Mouse (Mus musculus) embryonic facial prominence, embryonic 11.5 days (tissue): ENCODE data around the gene Fat4. TPM values are rescaled to one million over a fixed set of nuclear protein-coding genes. Genes with fewer than 3 reads are reported as not detected.

ENCODE experiments used
- ATAC-seq: fragments of 200-750 bp; cut with Nextera tagmentation; replicated peaks from 2 replicates; pipeline ENCODE4 v1.8.0; 2017; ENCODE audit warnings: low read depth; ENCODE audit not compliant: insufficient number of reproducible peaks, low FRiP score, low TSS enrichment
- DNase-seq: peaks from one replicate; pipeline ENCODE4 v3.0.0-alpha.2; 2015; ENCODE audit warnings: low spot score
- H3K27ac ChIP-seq: fragments of 300-500 bp; sonication (generic); replicated peaks from 2 replicates; pipeline ENCODE4 v1.5.1; 2014; ENCODE audit warnings: mild to moderate bottlenecking, low read depth, low read length, control low read depth
- H3K27me3 ChIP-seq: fragments of 300-500 bp; sonication (generic); 2 replicates; pipeline ENCODE4 v1.6.1; 2014; ENCODE audit warnings: mild to moderate bottlenecking, low read length, moderate library complexity, mixed read lengths; ENCODE audit not compliant: control insufficient read depth, insufficient read depth
- H3K36me3 ChIP-seq: fragments of 300-500 bp; sonication (generic); replicated peaks from 2 replicates; pipeline ENCODE4 v1.6.1; 2014; ENCODE audit warnings: low read depth, mild to moderate bottlenecking, low read length, moderate library complexity, mixed read lengths; ENCODE audit not compliant: control insufficient read depth, insufficient read depth
- H3K4me1 ChIP-seq: fragments of 300-500 bp; sonication (generic); 2 replicates; pipeline ENCODE4 v1.6.1; 2014; ENCODE audit warnings: low read length, mixed read lengths; ENCODE audit not compliant: control insufficient read depth, insufficient read depth
- H3K4me2 ChIP-seq: fragments of 300-500 bp; sonication (generic); 2 replicates; pipeline ENCODE4 v1.6.1; 2014; ENCODE audit warnings: low read depth, mild to moderate bottlenecking, control low read depth, low read length, moderate library complexity
- H3K4me3 ChIP-seq: fragments of 300-500 bp; sonication (generic); 2 replicates; pipeline ENCODE4 v1.5.1; 2014; ENCODE audit warnings: low read depth, low read length, control low read depth
- H3K9ac ChIP-seq: fragments of 300-500 bp; sonication (generic); replicated peaks from 2 replicates; pipeline ENCODE4 v1.6.1; 2014; ENCODE audit warnings: mild to moderate bottlenecking, control low read depth, low read length
- H3K9me3 ChIP-seq: fragments of 300-500 bp; sonication (generic); replicated peaks from 2 replicates; pipeline ENCODE4 v1.6.1; 2016; ENCODE audit warnings: mild to moderate bottlenecking, low read length, inconsistent platforms, mixed read lengths; ENCODE audit not compliant: control insufficient read depth
- WGBS: fragments of 180-500 bp; shearing (Covaris S2); extraction: QIAGEN DNeasy Blood & Tissue Kit; methylation state at CpG from one replicate; pipeline ENCODE4 v1.1.7; 2014; 5-methylcytosine and 5-hydroxymethylcytosine counted together
- polyA plus RNA-seq: library from polyadenylated mRNA; unstranded; fragments of >200 nt; fragmentation: Nextera tagmentation; extraction: Ambion mirVana; gene quantifications from 2 replicates; pipeline ENCODE4 v1.2.1, GENCODE M21; 2014

The Fat4 gene
- polyA plus RNA-seq, 1 experiment from 2014 or later = 14.0 TPM

- WGBS = 80% methylated on average over 7 of the region's 7 CpGs
- H3K4me3 ChIP-seq = no peak overlapping the region
Measured at GRCm38 (mm10) chr3:38947706-38948105, 61.0 kb downstream of the Fat4 start.

DNA sequence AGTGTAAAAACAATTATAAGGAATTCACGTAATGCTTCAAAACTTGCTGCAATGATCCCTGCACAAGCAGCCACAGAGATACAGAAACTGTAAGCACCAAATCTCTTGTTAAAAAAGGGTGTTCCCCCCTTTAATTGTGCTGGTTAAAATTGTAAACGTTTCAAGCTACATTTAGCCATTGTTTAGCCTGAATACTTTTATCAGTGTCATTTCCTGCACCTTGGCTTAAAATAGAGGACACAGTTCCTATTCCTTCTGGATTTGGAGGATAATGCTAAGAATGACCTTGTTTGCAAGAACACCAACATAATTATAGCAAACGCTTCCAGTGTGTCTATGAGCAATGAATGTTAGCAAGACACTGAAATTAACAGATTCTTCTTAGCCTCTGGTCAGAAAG is 65.9 kb downstream of the Fat4 start:
- no peak overlapping the region for H3K27ac ChIP-seq
- no peaks in the 10 kb centered on the region for H3K27me3 ChIP-seq
- ATAC-seq (no peak), DNase-seq (no peak)
- no peaks in the 10 kb centered on the region for H3K4me1 ChIP-seq
- H3K36me3 ChIP-seq = peaks cover 5% of the 10 kb centered on the region
- no peaks in the 10 kb centered on the region for H3K9me3 ChIP-seq
- H3K9ac ChIP-seq = no peak overlapping the region
- WGBS = 72% methylated on average over 3 of the region's 3 CpGs
- H3K4me3 ChIP-seq = no peak overlapping the region
- no peak overlapping the region for H3K4me2 ChIP-seq

More at GRCm38 (mm10) chr3:38947706-38948105, 61.0 kb downstream of the Fat4 start:
- H3K36me3 ChIP-seq = no peaks in the 10 kb centered on the region; the same call in 1 of the 2 replicates
- no peak overlapping the region for H3K27ac ChIP-seq
- ATAC-seq (no peak), DNase-seq (no peak)
- H3K4me1 ChIP-seq = no peaks in the 10 kb centered on the region
- H3K9me3 ChIP-seq = no peaks in the 10 kb centered on the region
- no peak overlapping the region for H3K9ac ChIP-seq
- no peaks in the 10 kb centered on the region for H3K27me3 ChIP-seq
- no peak overlapping the region for H3K4me2 ChIP-seq

GRCm38 (mm10) chr3:38954196-38954595 is 67.5 kb downstream of the Fat4 start:
- DNase-seq (no peak), ATAC-seq (no peak)
- H3K4me3 ChIP-seq = no peak overlapping the region
- no peaks in the 10 kb centered on the region for H3K4me1 ChIP-seq
- no peak overlapping the region for H3K9ac ChIP-seq
- peaks cover 5% of the 10 kb centered on the region for H3K36me3 ChIP-seq
- H3K4me2 ChIP-seq = no peak overlapping the region
- no peaks in the 10 kb centered on the region for H3K9me3 ChIP-seq
- no peaks in the 10 kb centered on the region for H3K27me3 ChIP-seq
- no peak overlapping the region for H3K27ac ChIP-seq
- 59% methylated on average over 3 of the region's 3 CpGs for WGBS

DNA sequence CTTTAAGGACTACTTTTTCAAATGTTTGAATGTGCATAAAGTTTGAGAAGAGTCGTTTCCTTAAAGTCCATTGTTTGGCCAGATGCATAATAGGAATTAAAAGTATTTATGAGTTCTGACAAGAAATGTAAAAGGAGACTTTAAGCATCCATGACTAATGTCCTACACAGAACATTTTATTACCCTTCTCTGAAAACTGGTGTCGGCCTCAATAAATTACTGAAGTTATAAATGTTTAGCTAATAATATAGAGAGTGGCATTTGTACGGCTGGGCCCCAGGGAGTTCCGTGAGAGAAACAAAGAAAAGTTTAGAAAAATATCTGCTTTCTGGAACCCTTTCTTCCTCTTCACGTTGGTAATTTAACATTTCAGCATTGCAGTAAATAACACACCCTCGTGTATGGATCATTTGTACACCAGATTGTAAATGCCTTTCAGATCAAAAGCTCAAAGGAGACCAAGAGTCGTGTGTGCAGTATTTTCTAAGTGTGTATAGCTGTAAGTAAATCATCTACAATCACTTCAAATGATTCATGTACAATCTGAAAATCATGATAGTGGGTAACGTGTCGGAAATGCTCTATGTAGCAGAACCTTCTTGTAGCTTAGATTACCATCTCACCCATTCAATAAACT is 69.4 kb downstream of the Fat4 start:
- no peak overlapping the region for H3K4me2 ChIP-seq
- H3K36me3 ChIP-seq = peaks cover 5% of the 10 kb centered on the region
- DNase-seq = no peak
- H3K27ac ChIP-seq = no peak overlapping the region
- no peak overlapping the region for H3K9ac ChIP-seq
- WGBS = 81% methylated on average over 9 of the region's 9 CpGs
- no peaks in the 10 kb centered on the region for H3K4me1 ChIP-seq
- ATAC-seq = no peak
- no peak overlapping the region for H3K4me3 ChIP-seq
- H3K27me3 ChIP-seq = no peaks in the 10 kb centered on the region
- no peaks in the 10 kb centered on the region for H3K9me3 ChIP-seq

DNA sequence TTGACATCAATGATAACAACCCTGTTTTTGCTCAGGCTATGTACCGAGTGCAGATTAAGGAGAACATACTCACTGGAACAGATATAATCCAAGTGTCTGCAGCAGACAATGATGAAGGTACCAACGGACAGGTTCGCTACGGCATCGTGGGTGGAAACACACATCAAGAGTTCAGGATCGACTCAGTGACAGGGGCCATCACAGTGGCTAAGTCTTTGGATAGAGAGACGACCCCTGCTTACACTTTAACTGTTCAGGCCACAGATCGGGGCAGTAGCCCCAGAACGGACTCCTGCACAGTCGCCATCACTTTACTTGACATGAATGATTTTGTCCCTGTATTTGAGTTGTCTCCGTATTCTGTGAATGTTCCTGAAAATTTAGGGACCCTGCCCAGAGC is 70.4 kb downstream of the Fat4 start:
- no peaks in the 10 kb centered on the region for H3K4me1 ChIP-seq
- H3K9me3 ChIP-seq = no peaks in the 10 kb centered on the region
- H3K36me3 ChIP-seq = peaks cover 5% of the 10 kb centered on the region; the same call in 1 of the 2 replicates
- H3K4me2 ChIP-seq = no peak overlapping the region
- no peak overlapping the region for H3K27ac ChIP-seq
- no peaks in the 10 kb centered on the region for H3K27me3 ChIP-seq
- no peak overlapping the region for H3K9ac ChIP-seq
- DNase-seq (no peak), ATAC-seq (no peak)
- WGBS = 96% methylated on average over 11 of the region's 11 CpGs
- H3K4me3 ChIP-seq = no peak overlapping the region

DNA sequence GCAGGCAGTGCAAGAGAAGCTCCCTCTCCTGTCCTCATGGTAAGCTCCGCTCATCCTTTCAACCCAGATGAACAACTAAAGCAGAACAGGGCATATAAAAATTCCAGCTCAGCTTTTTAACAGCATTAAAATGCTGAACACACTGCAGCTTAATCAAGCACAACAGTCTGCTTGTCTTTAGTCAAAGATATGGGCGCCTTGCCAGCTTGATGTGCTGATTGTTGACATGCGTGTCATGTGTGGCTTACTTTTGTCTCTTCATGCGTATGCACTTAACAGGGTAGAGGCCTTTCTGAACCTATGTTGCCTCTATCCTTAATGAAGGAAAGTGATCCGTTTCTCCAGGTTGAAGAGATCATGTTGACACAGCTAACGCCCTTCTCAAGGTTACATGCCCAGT is 75.6 kb downstream of the Fat4 start:
- H3K9ac ChIP-seq = no peak overlapping the region
- 73% methylated on average over 6 of the region's 6 CpGs for WGBS
- no peaks in the 10 kb centered on the region for H3K27me3 ChIP-seq
- no peak for ATAC-seq
- no peaks in the 10 kb centered on the region for H3K4me1 ChIP-seq
- no peak for DNase-seq
- H3K4me3 ChIP-seq = no peak overlapping the region
- no peak overlapping the region for H3K4me2 ChIP-seq
- no peak overlapping the region for H3K27ac ChIP-seq
- no peaks in the 10 kb centered on the region for H3K9me3 ChIP-seq
- H3K36me3 ChIP-seq = no peaks in the 10 kb centered on the region; the same call in 1 of the 2 replicates

DNA sequence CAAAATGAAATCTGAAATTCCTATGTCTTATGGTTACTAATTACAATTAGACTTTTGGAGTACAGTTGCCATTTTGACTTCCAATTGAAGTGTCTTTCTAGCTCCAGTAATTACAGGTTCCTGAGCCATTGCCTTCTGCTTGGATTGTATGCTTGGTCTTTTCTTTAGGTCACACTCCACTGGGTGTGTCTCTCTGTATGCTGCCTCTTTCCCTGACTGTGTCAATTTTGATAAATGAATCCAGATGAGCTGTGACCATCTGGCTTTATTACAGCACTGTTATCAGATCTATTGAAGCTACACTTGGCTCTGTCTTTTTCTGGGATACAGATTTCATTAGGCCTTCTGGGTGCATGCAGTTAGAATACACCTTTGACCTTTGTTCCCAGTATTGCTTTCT is 80.7 kb downstream of the Fat4 start:
- Histone ChIP-seq H3K4me1 (no peaks in the 10 kb centered on the region), H3K9me3 (no peaks in the 10 kb centered on the region), H3K27me3 (no peaks in the 10 kb centered on the region), H3K4me2 (no peak overlapping the region), H3K4me3 (no peak overlapping the region), H3K27ac (no peak overlapping the region), H3K36me3 (no peaks in the 10 kb centered on the region; the same call in 1 of the 2 replicates), H3K9ac (no peak overlapping the region)
- ATAC-seq = no peak
- no peak for DNase-seq

GRCm38 (mm10) chr3:38986379-38986778 is 99.6 kb downstream of the Fat4 start:
- ATAC-seq (no peak), DNase-seq (no peak)
- H3K27me3 ChIP-seq = no peaks in the 10 kb centered on the region
- H3K4me2 ChIP-seq = no peak overlapping the region
- no peaks in the 10 kb centered on the region for H3K9me3 ChIP-seq
- no peak overlapping the region for H3K27ac ChIP-seq
- no peaks in the 10 kb centered on the region; the same call in none of the 2 replicates for H3K36me3 ChIP-seq
- no peak overlapping the region for H3K9ac ChIP-seq
- H3K4me1 ChIP-seq = no peaks in the 10 kb centered on the region
- H3K4me3 ChIP-seq = no peak overlapping the region
